Mouse (Mus musculus) heart, adult 8-10 months (tissue): ENCODE results near the gene Dcun1d2. TPM values are rescaled to one million over a fixed set of nuclear protein-coding genes. Genes with fewer than 3 reads are reported as not detected.
"Not testable (repeated sequence)": the region's sequence is repeated elsewhere in the genome, so short reads cannot be mapped to it uniquely, and the experiment has no call there.

Experiments used
- DNase-seq: peaks from one replicate; pipeline ENCODE4 v3.0.0; 2022; ENCODE audit warnings: low spot score
- total RNA-seq, 4 experiments: library from RNA; stranded (reverse); gene quantifications; 2 replicates each; pipeline ENCODE4 v1.2.4; 2022

Gene Dcun1d2
- total RNA-seq = 10 to 100 TPM; 67.1 to 79.4 (median 73.3) TPM

DNA sequence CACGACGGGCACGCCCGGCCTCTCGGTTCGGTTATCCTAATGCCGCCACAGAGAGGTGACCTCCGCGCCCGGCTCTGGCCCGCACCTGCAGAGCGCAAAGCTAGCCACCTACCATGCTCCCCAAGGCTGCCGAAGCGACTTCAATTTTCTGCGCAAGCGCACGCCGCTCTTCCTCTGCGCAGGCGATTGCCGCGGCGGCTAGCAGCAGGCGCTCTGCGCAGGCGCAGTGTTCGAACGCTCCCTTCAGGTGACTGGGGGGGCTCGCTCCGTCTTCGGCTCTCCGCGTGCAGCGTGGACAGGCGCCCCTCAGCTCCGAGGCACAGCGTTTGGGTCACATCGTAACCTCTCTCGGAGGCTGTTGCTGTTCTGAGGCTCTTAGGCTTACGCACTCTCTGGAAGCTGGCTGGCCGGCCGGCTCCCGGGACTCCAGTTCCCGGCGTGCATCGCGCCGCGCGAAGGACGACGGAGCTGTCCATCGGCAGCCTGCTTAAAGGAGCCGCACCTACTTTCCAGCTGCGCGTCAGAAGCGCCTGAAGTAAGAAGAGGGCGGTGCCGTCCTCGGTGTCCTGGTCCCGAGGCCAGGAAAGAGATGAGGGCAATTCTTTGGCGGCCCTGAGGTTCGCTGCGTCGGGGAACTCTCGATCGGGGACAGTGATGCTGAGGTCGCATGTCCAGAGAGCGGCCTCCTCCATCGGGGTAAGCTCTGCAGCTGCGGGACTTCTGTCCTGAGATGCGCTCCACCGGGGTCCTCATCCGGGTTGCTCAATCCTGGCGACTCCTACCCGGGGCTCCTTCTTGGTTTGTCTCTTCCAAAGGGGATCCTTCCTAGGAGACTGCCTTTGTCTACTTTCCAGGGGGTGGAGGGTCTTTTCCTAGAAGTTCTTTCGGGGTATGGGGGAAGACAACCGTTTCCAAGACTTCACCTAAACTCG is at the start of gene Dcun1d2, which contains the start of gene Tmco3:
Gene Dcun1d2 (minus strand): TSS at position 440 of the 932 bp plus-strand sequence.
Gene Tmco3 (plus strand): TSS at position 499 of the 932 bp plus-strand sequence.
- peak; percentile 94 for DNase-seq

DNA sequence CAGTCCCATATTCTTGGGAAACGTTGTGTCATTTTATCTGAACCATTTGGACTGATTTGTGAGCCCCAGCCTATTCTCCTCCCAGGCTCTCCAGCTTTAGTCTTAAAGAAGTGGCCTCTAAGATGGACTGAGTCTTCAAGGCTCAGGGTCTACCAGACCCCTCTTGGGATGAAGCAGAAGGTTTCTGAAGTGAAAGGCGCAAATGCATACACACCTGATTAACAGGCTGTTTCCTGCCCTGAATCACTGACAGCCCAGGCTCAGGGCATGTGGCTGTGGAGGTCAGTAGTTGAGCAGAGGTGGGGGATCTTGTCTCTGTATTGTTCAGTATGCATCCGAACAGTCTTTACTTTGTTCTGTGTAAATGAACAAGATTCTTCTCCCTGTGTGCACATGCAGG is 49.7 kb upstream of the Dcun1d2 start:
- no peak for DNase-seq

DNA sequence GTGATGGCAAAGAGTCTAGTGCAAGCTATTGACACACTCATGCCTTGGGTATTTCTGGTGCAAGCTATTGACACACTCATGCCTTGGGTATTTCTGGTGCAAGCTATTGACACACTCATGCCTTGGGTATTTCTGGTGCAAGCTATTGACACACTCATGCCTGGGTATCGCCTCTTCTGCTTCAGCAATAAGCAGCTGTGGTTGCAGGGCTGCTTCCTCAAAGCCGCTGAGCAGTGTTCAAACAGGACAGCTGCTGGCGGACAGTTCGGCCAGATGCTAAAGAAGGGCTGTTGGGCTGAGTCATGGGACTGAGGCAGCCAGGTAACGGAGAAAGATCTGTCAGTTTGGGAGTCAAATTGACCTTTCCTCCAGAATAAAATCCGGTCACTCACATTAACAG is 49.3 kb upstream of the Dcun1d2 start:
- DNase-seq = not testable (repeated sequence)

DNA sequence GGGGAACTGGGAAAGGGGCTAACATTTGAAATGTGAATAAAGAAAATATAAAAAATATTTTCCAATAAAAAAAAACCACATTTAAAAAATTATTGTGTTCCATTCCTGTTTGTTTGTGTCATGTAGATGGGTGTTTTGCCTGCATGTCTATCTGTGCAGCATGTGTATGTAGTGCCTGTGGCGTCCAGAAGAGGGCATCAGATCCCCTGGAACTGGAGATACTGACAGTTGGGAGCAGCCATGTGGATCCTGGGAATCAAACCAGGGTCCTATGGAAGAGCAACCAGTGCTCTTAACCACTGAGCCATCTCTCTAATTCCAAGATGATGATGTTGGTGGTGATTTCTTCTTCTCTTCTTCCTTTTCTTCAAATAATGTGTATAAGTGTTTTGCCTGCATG is 46.7 kb upstream of the Dcun1d2 start:
- no peak for DNase-seq

DNA sequence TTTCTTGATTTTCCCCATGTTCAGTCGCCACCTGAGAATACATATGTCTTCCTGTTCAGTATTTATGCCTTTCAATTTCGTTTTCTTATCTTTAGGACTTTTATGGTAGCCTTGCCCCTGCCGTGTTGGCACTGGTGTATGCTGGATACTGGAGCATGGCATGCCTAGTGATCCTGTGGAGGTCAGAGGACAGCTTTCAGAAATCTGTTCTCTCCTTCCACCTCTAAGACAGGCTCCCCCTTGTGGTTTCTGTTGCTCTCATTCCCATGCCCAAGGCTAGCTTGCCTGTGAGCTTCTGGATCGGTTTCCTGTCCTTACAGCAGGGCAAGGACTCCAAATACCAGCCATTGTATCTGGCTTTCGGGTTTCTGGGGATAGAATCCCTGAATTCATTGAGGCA is 38.7 kb upstream of the Dcun1d2 start:
- DNase-seq = no peak

DNA sequence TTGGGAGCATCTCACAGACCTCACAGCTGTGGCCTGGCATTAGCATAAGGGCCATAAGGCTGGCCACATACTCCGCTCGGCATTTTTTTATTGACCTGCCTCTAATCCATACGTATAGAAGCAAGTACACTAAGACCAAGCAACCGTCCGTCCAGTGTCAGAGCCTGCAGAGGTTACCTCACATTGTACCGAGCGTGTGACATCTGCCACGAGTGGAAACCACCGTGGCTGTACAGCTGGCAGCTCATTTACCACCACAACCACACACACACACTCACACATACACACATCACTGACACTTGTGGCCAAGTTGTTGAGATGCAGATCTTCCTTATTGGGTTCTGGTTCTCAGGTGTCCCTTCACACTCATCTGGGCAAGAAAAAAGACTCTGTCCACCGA is 28.7 kb upstream of the Dcun1d2 start:
- DNase-seq = no peak

DNA sequence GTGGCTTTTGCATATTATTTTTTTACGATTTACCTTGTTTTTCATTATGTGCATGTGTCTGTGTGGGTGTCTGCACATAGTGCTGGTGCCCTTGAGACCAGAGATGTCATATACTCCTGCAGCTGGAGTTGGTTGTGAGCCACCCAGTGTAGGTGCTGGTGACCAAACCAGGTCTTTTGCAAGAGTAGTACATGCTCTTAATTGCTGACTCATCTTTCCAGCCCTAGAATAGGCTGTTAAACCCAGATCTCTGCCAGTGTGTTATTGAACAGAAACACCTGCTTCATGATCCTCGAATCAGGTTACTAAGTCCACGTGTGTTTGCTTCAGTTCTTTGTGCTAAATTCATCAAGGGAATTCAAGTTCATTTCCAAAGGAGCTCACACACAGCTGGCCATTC is 27.0 kb upstream of the Dcun1d2 start:
- no peak for DNase-seq

DNA sequence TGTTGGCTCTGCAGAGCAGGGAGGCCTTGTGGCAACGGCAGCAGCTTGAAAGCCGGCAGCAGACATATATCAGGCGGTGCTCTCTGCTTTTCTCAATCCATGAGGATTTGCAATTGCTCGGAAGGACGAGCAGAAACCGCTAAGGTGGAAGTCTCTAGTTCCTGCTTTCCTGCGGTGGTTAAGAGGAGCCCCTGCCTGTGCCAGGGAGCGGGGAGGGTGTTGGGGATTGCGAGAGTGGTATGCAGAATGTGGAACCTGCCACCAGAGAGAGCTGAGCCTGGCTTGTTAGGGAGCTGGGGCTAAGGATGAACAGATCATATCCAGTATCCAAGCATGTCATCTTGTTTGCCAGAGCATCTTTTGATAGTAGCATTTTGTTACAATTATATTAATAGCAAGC is 19.0 kb upstream of the Dcun1d2 start:
- DNase-seq = no peak

DNA sequence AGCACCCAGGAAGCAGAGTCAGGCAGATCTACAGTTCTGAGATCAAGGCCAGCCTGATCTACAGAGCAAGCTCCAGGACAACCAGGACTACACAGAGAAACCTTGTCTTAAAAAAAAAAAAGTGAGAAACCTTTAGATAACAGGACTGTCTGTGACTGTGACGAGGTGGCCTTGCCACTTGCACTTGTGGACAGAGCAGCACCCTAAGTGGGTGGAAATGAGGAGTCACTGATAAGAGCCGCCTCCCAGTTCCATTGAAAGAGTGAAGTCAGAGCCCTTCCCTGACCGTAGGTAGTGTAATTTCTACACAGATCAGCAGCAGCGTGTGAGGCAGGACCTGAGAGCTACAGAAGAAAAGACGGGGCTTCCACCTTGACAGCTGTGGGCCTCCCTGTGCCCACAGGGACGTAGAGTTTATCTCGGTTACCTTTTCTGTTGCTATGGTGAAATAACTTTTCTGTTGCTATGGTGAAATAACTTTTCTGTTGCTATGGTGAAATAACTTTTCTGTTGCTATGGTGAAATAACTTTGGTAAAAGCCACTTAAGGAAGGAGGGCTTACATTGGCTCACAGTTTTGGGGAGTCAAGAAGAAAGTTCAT is 18.5 kb upstream of the Dcun1d2 start:
- DNase-seq = no peak

DNA sequence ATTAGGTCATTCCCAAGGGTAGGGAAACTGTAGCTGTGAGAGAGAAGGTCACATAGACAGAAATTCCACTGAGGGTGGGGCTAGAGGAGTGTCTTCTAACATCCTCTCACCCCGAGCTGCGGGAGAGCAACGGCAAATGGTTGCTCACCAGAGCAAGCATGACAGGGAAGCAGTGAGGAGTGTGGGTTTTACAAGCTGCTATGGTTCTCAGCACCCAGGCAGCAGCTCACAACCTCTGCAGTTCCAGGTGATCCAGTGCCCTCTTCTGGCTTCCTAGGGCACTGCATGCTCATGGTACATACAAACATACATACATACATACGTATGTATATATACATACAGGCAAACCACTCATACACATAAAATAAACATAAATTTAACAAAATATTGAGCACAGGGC is 18.0 kb upstream of the Dcun1d2 start:
- no peak for DNase-seq

DNA sequence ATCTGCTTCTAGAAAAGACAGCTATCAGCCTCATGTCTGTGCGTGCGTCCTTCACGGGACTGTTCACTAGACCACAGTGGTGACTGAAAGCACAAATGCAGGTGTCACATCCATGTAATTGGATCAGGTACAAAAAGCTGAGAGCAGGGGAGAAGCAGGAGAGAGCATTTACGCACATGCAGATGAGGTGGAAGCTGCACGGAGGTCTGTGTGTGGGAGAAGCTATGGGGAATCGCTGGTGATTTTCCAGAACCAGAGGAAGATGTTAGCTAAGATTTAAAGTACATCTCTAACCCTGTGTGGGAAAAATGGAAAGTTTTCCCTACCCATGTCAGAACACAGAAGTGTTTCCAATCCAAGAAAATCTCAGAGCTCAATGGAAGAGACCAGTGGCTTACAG is 17.5 kb upstream of the Dcun1d2 start:
- DNase-seq = no peak

DNA sequence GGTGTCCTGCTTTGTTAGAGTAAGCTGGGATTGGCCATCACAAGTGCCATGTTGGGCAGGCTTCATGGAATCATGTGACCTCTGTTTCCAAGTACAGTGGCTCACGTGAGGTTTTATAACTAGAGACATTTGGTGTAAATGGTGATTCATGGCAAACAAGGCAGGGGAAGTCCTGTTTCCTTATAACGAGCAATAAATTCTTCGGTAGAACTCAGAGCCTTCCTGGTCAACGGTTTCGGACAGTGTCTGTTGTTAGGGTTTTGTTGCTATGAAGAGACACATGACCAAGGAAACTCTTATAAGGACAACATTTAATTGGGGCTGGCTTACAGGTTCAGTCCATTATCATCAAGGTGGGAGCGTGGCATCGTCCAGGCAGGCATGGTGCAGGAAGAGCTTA is 13.1 kb upstream of the Dcun1d2 start:
- no peak for DNase-seq

DNA sequence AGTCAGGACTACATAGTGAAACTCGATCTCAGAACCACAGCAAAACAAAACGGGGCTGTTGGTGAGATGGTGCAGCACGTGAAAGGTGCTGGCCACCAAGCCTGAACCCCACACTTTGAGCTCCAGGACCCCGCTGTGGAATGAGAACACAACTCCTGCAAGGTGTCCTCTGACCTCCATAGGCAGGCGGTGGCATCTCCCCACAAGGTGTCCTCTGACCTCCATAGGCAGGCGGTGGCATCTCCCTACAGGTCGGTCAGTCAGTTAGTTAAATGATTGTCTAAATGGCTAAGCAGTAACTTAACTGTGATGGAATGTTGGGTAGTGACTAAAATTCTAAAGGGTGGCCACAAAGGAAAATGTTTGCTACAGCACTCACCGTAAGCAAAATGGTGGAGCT is 11.6 kb upstream of the Dcun1d2 start:
- no peak for DNase-seq

DNA sequence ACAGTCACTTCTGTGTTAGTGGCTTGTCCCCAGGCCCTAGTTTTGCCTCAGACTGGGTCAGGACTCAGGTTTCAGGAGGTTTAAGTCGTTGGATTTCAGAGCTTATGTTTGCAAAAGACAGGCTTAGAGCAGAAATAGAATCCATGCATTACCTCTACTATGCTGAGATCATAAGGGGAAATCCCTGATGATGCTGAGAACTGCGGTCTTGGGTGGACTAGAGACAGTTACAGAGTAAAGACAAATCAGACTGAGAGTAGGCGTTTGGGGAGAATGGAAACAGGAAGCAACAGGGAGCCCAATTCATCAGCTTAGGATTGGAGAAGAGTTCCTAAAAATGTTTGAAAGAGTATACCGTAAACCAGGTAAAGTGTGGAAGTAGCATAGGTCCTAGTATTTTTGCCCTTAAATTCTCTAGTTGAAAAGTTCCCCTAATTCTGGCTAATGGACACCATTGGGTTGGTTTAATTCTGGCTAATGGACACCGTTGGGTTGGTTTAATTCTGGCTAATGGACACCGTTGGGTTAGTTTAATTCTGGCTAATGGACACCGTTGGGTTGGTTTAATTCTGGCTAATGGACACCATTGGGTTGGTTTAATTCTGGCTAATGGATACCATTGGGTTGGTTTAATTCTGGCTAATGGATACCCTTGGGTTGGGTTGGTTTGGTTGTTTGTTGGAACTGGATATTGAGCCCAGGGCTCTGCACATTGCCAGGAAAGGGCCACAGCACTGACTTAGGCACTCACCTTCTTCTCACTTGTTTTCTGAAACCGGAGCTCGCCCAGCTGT is 5.9 kb upstream of the Dcun1d2 start:
- no peak for DNase-seq

DNA sequence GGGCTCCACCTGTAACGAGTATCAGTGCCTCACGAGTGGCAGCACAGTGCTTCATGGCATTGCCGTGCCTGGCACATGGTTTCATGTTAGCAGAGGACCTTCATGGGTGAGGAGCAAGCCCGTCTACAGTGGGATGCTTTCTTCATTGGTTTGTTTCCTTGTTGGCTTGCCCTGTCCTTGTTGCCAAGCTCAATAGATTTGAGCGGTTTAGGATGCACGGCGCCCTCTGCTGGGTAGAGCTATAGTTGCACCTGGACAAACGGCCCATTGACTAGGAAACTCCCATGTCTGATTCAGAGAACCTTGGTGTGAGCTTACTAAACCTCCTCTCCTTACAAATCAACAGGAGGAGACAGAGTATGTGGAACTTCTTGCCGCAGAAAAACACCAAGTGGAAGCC is 4.4 kb upstream of the Dcun1d2 start:
- peak; percentile 72 for DNase-seq

DNA sequence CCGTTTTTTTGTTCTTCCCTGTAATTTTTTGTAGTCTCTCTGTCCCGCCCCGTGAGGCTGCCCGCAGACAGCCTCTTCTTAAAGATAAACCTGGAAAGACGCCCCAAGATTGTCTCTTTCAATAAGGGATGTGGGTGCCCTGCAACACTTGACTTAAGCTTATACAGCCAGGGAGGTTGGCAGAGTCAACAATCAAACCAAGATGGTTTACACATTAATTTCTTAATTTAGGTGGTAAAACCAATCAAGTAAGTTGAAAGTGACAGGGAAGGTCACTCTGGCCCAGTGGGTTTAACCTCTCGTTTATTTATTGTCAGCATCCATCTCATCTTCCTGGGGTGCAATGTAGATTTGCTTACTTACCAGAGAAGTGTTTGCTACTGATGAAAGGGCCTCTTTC is 715 bp upstream of the Dcun1d2 start:
- no peak for DNase-seq

DNA sequence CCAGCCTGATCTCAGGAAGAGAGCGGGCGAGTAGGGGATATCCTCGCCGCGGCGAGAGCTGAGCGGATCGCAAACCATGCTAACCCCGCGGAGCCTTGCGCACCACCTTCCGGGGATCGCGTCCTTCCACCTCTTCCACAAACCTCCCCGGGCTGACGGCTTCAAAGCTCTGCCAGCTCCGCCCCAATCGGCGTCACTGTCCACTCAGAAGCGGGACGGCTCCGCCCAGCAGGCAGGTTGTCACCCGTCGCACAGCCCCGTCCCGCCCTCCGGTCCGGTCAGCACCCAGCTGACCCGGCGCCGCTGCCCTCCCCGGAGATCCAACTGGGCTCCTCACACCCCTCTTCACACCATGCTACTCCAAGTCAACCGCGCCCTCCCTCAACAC is 633 bp downstream of the Dcun1d2 start:
- DNase-seq = peak; percentile 88

DNA sequence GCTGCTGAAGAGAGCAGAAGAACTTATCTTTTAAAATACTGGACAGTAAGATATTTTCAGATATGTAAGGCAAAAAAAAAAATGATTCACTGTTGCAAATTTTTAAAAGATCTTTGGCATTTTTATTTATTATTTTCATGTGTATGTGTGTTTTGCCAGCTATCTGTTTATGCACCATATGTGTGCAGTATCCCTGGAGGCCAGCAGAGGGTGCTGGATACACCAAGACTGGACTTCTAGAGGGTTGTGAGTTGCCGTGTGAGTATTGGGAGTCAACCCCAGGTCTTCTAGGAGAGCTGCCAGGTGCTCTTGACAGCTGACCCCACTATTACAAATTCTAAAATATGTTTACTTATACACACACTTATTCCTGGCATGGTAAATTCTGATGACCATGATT is 4.7 kb downstream of the Dcun1d2 start:
- no peak for DNase-seq

DNA sequence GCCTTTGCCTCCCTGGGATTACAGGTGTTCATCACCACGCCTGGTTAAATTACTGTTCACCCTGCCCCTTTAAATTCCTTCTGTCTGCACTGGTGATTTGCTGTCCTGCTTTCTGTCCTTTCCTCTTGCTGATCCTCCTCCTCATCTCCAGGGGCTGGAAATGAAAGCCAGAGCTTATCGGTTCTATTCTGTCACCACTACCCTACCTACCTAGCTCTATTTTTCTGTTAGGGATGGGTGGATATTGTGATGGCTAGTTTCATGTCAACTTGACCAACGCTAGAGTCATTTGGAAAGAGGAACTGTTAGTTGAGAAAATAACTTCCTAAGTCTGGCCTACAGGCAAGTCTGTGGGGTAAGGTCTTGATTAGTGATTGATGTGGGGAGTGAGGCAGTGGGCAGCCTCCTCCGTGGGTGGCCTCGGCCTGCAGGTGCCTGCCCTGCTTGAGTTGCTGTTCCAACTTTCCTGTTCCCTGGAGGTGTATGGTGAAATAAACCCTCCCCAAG is 10.9 kb downstream of the Dcun1d2 start:
- DNase-seq = no peak

DNA sequence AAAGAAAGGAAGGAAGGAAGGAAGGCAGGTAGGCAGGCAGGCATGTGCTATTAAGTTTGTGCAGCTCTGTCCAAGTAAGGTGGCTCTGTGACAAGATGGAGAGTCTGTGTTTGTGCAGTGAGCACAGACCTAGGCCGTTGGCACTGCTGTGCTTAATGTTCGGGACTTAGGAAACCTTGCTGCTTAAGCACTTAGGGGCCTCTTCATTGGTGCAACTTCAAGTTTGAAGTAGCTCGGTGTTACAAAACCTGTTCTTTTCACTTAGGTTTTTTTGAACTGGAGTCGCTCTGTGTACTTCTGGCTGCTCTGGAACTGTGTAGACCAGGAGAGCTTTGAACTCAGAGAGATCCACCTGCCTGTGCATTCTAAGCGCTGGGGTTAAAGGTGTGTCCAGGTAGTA is 15.1 kb downstream of the Dcun1d2 start:
- DNase-seq = no peak

DNA sequence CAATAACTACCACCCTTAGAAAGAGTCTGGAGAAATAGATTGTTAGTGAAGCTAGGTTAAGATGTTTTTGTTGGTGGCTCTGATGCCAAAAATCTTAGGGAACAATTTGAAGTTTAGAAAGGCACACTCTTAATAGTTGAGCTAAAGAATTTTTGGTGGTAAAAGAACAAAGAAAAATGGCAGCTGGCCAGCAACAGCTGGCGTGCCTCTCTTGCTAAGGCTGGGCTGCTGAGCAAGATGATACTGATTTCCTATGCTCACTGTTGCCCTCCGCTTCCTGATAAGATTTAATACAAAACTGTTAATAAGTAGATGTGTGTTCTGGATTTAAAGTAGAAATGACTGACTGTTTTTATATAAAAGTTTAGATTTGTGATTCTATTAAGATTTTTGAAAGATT is 20.4 kb downstream of the Dcun1d2 start:
- no peak for DNase-seq

DNA sequence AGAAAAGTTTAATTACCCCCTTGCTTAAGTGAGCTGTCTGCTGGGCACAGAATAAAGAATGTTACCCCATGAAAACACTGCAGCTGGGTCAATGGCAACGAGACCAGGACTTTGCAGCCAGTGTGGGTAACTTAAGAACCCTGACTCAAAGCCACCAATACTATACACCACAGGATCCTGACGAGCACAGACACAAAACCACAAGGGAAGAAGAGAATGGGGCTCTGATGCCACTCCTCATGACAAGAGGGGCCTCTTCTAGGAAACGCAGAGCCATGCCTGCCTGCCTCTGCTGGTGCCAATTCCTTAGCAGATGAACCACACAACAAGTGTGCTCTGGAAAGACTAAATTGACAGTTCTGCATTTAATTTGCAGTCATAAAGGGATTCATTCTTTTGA is 24.6 kb downstream of the Dcun1d2 start:
- DNase-seq = no peak
